Mouse (Mus musculus): ENCODE measurements around the gene Nucb1.

GRCm38 (mm10) chr7:45553519-45553918 is 43.3 kb upstream of the Nucb1 start:
- TF ChIP-seq CTCF (IDR thresholded peaks at IDR 0.05; ENCODE audit: low read depth) (no peak), EP300 (optimal IDR thresholded peaks at IDR 0.05) (no peak)

Measured in stomach, postnatal 0 days (tissue).